Mouse (Mus musculus): ENCODE results near the gene Wt1.

Wt1 gene

DNA sequence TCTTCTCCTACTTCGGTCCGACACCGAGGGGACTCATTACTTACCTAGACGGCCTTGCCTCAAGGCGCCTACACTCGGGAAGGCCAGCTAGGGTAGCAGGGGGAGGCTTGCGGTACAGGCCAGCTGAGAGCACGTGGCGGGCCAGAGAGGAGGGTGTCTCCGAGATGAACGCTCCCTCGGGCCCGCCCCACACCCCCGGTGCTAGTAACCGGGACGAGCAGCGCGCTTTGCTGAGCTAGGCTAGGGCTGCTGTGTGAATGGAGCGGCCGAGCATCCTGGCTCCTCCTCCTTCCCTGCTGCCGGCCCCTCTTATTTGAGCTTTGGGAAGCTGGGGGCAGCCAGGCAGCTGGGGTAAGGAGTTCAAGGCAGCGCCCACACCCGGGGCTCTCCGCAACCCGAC, at the start of gene Wt1:
Gene Wt1, plus strand, starts transcription at position 251 of the 400 bp plus-strand sequence.
- DNase-seq (ENCODE audit: low spot score): no peak

DNA sequence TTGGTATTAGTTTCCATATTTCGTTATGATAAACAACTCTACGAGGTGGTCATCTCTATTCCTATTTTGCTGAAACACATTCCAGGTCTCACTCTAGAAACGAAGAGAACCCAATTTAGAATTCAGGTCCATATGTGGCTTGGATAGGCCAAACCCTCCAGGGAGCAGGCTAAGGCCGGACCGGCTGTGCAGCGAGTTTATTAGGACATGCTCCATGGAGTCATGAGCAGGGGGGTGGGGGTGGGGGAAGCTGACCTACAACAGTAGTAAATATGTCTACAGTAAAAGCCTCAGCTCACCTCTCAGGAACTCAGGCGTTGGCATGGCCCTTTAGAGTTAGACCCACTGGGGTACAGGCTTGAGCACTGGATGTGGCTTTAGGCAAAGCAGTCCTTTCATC, 49.2 kb upstream of the Wt1 start:
- no peak for DNase-seq (ENCODE audit: low spot score)

DNA sequence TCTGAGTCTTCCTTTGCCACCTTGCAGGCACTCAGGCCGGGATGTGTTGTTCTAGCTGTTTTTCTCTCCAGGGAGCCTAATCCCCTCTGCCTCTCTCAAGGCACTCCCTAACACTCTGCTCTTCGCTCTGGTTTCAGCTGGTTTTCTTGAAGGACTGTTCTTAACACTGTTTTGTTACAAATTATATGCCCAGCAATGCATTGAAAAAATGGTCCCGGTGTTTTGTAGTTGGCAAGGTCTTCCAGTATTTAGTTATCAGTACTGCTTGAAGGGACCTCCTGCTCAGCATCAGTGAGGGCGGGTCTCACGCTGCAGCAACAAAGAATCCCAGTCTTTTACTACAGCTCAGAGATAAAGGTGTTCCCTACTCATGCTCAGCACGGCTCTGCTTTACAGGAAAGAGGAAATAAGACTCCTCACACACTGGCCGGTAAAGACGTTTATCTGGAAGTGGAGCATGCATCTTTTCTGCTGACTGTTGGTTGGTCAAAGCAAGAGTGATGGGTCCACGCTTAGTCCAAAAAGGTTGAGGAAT, 44.0 kb upstream of the Wt1 start:
- DNase-seq (ENCODE audit: low spot score): no peak

DNA sequence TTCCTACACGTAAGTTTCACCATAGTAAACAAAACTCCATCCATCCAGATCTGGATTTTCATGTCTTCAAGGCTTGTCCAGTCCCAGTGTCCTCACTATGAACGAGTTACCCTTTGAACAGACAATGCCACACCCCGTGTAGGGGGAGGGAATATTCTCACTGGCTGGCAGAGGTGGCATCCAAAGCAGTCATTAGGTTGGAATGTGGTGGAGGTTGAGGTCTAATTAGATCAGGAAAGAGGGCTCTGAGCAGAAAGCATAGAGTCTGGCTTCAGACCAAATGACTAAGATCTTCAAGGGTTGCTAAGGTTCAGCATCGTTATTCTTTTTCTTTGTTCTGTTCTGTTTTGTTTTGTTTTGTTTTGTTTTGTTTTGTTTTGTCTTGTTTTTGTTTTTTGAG, 42.3 kb upstream of the Wt1 start:
- no peak for DNase-seq (ENCODE audit: low spot score)

DNA sequence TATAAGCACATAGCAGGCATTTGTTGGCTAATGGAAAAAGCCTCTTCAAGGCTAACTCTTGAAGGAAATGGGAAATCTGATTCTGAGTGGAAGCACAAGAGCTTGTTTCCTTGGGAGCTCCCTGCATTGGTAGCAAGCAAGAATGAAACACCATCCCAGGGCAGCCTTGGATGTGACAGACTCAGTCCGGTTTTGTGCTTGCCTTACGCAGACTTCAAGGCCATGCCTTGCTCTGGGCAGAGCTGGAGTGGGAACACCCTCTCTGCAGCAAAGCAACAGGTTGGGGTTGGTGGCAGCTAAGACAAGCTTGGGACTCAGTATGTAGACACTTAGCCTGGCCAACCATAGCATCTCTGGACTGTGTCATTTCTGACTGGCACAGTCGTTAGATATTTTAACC, 40.2 kb upstream of the Wt1 start:
- no peak for DNase-seq (ENCODE audit: low spot score)

DNA sequence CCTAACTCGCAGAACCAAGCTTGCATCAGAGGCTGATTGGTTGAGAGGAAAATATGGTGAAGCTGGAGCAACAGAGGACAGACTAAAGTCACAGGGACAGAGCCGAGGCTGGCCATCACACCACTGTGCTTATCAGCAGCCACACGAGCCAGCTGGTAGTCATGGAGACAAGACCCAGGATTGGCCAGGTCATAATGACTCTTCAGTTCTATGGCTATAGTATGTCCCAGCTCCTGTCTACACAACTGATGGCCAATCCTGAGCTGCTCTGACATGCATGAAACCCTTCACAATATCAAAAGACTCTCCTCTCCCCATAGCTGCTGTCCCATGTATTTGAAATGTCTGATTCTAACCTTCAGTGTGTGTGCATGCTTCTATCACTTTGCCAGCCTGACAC, 38.3 kb upstream of the Wt1 start:
- DNase-seq (ENCODE audit: low spot score): no peak

DNA sequence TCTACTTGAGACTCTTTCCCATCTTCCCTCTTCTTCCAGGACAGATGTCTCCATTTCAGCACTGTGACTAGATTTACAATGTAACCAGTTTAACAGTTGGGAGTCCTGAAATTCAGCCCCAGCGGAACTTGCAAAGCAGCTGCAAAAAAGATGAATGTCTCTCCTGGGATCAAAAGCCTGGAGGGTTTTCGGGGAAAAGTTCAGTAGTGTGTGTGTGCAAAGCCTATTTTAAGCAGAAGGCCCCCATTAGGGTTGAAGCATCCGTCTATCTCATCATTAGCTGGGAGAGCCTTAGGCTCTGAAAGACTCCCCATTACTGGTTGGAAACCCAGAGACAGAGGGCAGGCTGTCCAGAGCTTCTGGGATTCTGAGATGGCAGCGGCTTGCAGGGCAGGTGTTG, 37.2 kb upstream of the Wt1 start:
- no peak for DNase-seq (ENCODE audit: low spot score)

DNA sequence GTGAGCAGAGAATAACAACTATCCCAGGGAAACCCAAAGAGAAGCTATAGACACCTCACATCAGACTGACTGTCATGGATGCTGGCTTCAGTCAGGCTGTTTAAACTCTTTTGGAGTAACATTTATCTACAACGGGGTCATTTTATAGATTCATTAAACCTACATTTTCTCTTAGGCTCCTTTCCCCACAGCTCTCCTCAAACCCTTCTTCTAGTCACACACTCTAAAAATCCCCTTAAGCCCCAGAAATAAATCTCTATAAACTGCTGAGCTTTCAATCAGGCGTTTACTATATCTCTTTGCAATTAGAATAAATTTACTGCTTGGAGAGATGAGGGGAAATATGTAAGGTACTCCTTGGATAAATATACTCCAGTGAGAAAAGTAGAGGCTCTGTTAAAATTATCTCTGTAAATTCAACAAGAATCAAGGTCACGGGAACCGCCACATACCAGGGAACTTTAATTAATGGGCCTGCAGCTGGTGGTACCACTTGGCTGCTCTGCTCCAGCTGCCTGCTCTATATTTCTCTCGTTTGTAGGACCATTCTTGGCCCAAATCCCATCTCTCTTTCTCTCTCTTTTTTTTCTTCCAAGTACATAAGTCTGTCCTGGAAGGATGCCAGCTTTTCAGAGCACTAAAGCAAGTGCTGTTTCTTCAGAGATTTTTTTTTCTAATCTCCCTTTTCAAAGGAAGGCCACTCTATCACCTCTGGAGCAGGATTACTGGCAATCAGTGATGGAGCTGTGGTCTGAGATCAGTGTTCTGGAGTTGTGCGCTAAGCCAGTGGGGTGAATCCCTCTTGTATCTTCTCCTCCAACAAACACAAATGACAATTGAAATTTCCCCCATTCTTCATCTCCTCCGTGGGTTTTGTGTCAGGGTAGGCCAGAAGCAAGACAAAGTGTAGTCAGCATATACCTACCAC, 36.5 kb upstream of the Wt1 start:
- DNase-seq (ENCODE audit: low spot score): no peak

DNA sequence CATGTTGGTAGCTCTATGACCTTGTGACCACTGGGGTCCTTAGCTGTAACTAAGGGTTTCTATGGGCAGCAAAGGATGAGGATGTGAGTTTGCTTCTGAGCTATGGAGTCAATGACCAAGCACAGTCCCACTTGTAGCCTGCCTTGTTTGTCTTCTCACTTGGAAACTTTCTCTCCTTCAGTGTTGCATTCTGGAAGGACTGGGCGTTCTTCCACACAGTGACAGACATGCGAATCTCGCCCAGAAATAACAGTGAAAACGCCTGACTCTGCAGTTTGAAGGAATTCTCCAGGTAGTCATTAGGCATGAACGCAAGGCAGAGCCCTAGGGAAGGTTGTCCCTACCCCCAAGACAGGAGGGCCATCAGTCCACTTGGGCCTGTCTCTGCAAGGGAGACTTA, 35.3 kb upstream of the Wt1 start:
- DNase-seq (ENCODE audit: low spot score): no peak

DNA sequence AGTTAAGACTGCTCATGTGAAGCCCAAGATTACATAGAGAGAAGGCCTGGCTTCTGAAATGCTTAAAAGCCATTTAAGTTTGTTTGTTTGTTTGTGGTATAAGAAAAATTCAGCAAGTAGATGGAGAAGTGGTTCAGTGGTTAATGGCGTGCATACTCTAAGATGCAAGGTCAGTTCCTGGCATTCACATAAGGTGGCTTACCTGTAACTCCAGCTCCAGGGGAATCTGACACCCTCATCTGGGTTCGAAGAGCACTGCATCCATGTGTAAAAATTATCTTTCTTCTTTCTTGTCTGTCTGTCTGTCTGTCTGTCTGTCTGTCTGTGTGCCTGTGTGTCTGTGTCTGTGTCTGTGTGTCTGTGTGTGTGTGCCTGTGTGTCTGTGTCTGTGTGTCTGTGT, 34.6 kb upstream of the Wt1 start, which contains the start of gene Gm11060:
Gene Gm11060, plus strand, starts transcription at position 301 of the 400 bp plus-strand sequence.
- DNase-seq (ENCODE audit: low spot score): no peak

DNA sequence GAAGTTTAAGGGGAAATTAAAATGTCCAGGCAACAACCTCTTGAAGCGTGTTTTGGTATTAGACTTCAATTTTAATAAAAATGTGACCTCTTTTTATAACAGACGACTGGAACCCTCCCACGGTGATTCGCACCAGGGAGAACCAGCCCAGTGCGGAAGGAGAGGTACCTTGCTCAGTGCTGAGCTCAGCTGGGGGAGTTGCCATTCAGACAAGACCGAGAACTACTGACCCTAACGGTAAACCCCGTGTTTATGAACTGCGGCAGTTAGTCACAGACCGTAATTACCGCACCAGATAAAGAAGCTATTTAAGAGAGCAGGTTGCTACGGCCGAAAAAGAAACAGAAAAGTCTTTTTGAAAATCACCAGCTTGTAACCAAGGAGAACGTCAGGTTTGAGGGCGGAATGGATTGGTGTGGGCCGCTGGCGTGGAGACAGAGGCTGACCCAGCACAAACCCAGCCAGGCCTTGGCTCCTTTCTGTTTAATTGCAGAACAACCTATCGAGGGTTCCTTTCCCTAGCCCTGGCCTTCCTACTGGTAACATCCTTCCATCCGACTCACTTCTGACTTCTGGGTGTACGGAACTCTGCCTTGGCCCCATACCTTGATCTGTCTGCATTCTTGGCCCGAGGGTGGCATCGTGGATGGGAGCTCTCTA, 28.9 kb upstream of the Wt1 start:
- no peak for DNase-seq (ENCODE audit: low spot score)

DNA sequence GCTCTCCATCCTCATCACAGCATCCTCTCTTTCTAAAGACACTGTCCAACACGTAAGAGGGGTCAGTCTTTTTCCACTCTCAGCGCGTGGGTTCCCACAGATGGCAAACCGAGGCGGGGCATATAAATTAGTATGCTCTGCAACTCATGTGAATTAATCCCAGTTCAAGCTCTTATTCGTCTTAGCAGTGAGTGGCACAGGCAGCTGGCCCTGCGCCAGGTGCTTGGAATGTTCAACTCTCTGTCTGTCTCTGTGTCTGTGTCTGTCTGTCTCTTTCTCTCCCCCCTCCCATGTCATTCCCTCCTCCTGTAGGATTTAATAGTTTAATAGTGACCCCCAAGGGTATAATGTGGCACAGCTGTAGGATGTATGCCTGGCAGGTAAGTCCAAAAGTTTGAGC, 26.9 kb upstream of the Wt1 start:
- DNase-seq (ENCODE audit: low spot score): no peak

DNA sequence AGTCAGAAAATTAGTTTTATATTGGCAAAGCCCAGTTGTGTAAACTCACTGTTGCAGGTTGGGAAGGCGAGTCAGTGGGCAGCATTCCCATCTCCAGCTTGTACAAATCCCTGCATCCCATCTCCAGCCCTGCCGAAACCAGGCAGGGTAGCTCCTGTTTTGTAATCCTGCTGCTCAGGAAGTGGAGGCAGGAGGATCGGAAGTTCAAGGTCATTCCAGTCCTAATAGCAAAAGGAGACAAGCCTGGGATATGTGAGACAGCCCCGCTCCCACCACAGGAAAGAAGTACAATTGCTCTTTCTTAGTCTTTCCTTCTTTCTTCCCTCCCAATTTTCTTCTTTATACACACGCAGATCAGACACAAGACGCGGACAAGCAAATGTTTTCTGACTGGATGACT, 25.8 kb upstream of the Wt1 start:
- DNase-seq (ENCODE audit: low spot score): no peak

DNA sequence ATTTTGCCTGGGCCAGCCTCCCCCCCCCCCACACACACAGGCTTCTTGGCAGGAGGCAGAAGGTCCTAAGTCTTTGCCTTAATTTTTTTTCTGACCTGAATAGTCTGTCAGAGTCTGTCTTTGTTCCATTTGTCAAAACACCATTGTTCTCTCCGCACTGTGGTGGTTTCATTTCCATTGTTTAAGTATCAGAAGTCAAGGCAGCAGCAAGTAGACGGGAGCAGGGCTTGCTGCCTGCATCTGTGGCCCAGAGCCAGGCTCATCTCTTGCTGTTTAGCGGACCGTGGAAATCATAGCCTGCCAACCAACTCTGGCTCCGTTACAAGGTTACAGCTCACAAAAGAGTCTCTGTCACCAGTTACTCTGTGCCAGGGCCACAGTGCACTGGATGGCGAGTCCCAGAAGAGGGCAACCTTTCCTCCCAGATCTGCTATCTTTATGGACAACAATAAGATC, 17.6 kb upstream of the Wt1 start:
- DNase-seq (ENCODE audit: low spot score): no peak

DNA sequence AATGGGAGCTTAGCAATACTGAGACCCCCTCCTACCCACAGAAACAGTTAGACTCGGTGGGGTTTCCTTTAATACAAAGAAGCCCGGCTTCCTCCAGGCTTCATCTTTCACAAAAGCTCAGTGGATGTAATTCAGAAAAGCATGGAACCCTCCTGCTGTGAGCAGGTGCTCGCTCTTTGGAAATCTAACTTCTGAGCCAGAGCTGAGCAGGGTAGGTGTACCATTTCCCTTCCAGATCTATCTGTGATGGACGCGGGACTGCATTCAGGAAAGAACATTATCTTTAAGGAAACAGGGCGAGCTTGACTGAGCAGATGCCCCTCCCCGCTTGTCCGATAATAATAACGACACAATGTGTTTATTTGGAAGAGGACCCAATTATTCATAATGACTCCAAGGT, 12.3 kb upstream of the Wt1 start:
- DNase-seq (ENCODE audit: low spot score): no peak

DNA sequence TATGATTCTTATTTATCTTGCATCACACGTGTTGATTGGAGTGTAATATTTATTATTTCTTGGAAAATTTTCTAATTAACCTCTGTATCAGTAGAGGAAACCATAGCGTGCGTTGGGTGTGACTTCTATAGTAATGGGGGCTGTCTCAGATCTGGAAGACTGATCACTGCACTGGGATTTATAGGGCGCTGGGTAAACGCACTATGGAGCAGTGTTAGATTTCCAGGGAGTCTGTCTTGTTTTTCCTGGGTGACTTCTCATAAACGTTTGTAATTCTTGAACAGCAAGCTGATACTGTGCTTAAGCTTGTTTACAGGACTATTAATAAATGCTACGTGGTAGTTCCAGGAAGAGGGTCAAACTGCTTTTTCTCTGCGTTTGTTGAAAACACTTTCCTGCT, 8.7 kb upstream of the Wt1 start:
- DNase-seq (ENCODE audit: low spot score): no peak

DNA sequence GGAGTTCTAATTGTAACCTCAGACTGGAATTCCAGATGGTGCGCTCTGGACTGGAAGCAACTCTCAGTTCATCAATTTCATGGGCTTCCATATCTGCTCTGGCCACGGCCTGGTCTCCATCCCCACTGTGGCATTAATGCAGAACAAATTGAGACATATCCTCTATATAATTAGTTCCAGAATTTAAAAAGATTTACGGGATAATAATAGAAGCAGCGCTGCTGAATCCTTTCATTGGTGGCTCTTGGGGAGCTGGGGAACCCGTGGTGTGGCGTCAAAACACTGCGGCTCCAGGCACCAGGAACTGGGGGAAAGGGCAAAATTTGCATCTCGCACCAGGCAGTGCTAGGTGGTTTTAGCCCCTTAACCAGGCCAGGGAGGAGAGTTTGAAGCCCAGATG, 4.1 kb upstream of the Wt1 start:
- no peak for DNase-seq (ENCODE audit: low spot score)

DNA sequence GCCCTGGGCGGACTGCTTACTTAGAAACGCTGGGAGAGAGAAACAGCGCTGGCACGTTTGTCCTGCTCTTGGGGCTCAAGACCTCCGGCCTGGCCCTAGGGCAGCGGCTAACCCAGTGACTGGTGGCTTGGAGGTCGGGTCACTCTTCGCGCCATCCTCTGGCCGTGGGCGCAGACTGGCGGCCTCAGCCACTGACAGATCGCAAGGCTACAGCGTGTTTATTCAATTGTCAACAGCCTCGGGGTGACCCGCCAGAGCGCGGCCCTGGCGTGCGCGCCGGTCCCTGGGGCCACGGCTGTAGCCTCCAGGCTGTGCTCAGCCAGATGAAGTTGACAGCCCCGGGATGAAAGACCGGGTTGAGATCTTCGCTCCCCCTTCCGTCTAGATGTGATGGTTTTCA, 3.4 kb upstream of the Wt1 start:
- DNase-seq (ENCODE audit: low spot score): no peak

DNA sequence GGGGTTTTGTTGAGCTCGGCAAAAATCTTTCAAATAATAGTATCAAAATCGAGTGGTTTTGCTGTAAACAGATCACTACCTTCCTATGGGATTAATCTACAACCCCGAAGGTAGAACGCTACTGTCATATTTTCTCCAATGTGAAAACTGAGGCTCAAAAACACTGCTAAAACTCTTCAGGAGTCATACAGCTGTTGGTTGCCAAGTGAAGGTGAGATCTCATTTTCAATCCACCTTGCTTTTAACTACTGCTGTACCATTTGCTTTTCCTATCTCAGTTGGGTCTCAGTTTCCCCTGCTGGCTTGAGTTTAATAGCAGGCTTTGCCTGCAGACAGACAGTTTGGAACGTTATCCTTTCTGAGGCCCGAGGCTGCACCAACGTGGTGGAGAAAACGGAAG, 2.9 kb upstream of the Wt1 start:
- no peak for DNase-seq (ENCODE audit: low spot score)

DNA sequence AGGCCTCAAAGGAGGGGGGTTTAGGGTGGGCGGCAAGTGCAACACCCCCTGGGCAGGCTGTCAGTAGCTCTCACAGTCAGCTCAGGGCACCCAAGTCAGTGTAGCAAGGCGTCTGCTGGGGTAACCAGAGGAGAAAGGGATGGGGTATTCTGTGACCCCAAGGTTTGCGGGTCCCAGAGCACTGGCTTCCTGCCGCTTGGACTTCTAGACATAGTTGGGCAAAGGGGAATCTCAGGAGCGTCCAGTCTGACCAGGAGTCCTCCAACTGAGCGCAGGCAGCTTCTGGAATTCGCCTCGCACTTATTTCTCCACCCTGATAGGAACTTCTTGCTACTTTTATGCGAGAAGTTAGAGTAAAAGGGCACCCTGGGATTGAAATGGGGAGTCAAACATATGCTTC, 2.4 kb upstream of the Wt1 start:
- DNase-seq (ENCODE audit: low spot score): no peak

DNA sequence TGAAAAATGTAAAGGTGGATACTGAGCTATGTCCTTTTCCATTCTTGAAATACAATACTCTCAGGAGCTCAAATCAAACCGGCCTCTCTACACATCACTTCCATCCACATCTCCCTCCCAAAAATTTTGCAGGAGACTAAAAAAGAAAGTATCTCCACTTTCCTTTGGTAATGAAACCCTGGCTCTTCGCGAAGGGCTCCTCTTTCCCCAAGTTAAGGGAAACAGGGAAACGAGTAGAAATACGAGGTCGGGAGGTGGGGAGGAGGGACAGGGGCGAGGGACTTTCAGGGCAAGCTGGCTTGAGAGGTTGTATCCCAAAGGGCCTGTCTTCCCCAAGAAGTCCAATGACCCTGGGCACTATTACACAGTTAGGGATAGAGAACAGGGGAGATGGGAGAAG, 1.9 kb upstream of the Wt1 start:
- no peak for DNase-seq (ENCODE audit: low spot score)

DNA sequence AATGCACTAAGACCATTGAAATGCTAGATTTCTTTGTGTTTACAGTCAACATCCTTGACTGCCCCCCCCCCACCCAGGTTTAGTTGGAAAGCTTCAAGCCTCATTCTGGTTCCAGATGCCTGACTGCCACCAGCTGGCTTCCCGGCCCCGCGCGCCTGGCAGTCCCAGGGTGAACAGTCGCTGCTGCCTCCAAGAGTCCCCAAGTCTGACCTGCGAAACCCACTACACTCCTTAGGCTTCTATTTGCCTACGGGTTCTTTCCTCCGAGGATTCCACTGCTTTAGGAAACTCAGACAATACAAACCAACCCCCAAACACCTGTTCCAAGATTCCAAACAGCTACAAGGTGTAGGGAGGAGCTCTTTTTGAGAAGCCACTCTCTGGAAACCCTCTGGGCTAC, 1.1 kb upstream of the Wt1 start:
- no peak for DNase-seq (ENCODE audit: low spot score)

DNA sequence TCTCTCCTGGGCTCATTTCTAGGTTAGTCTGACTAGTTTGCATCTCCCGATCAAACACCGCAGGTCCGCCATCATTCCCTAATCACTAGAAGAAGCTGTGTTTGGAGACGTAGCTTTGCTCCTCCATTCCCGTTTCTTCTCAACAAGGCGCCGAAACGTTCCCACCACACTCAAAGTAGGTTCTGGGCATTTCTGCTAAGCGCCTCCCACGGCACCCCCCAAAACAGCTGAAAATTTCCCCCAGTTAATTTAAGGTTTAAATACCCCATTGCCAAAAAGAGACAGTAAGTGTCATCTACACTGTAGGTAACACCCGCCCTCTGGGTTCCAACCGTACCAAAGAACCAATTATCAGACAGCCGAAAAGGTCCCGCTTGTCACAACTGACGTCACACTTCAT, 688 bp upstream of the Wt1 start:
- no peak for DNase-seq (ENCODE audit: low spot score)
